Mouse (Mus musculus) heart, adult 11 months (tissue): ENCODE measurements around the gene 6820408C15Rik.
A peak's percentile ranks its signal among the peaks of the same experiment; 100 is the strongest.

Source experiments
- DNase-seq: peaks from one replicate; pipeline ENCODE4 v3.0.0; 2022

6820408C15Rik gene

GRCm38 (mm10) chr2:152415287-152415686 lies at the start of gene 6820408C15Rik:
Gene 6820408C15Rik, plus strand, starts transcription at chr2:152415587.
- no peak for DNase-seq

GRCm38 (mm10) chr2:152367917-152368316 lies 47.5 kb upstream of the 6820408C15Rik start:
- DNase-seq: no peak

GRCm38 (mm10) chr2:152368532-152369140 lies 46.8 kb upstream of the 6820408C15Rik start:
- DNase-seq: no peak

DNA sequence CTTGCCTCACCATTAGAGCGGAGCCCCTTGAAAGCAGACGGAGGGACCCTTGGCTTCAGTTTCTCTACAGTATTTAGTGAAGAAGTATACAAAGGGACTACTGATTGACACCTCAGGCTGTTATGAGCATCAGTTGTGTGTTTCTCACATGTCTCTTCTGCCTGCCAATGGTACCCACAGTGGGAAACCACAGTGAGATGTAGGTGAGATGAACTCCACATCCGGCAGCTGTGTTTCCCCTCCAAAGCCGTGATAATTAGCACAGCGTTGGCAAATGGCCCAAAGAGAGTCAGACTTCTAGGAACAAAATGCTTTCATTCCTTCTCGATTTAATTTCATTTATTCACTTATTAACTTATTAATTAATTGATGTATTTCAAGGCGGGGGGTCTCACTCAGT lies 43.3 kb upstream of the 6820408C15Rik start:
- no peak for DNase-seq

GRCm38 (mm10) chr2:152372661-152373060 lies 42.7 kb upstream of the 6820408C15Rik start:
- DNase-seq: no peak

GRCm38 (mm10) chr2:152373547-152373946 lies 41.8 kb upstream of the 6820408C15Rik start:
- no peak for DNase-seq

- DNase-seq: no peak
Measured at GRCm38 (mm10) chr2:152375652-152376344, 39.6 kb upstream of the 6820408C15Rik start.

GRCm38 (mm10) chr2:152376345-152376741 lies 39.0 kb upstream of the 6820408C15Rik start, which contains the start of gene Nrsn2:
Gene Nrsn2, minus strand, starts transcription at chr2:152376638.
- no peak for DNase-seq

GRCm38 (mm10) chr2:152384191-152384590 lies 31.2 kb upstream of the 6820408C15Rik start:
- DNase-seq: no peak

- DNase-seq: peak; percentile 95
Measured at GRCm38 (mm10) chr2:152392786-152393185, 22.6 kb upstream of the 6820408C15Rik start.

- DNase-seq: peak; percentile 91
Measured at GRCm38 (mm10) chr2:152393225-152394017, 22.0 kb upstream of the 6820408C15Rik start.

- peak; percentile 96 for DNase-seq
Measured at GRCm38 (mm10) chr2:152395271-152395920, 20.0 kb upstream of the 6820408C15Rik start.

- DNase-seq: peak; percentile 99
Measured at GRCm38 (mm10) chr2:152396110-152397003, 19.0 kb upstream of the 6820408C15Rik start.

DNA sequence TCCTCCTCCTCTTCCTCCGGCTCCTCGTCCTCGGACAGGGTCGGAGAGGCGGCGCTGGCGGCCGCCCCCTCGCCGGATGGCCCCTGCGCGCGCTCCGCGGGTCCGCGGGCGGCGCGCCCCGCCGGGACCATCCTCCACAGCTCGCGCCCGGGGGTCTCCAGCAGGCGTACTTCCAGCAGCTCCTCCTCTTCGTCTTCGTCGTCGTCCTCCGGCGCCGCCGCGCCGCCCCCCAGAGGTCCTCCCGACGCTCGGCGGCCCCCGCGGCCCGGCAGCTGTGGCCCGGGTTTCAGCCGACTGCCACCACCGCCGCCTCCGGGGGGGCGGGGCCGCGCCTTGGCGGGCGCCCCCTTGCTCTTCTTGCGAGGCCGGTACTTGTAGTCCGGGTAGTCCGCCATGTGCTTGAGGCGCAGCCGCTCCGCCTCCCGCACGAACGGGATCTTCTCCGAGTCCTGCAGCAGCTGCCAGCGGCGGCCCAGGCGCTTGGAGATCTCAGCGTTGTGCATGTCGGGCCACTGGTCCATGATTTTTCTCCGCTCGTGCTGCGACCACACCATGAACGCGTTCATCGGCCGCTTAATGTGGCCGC lies 18.3 kb upstream of the 6820408C15Rik start:
- peak; percentile 99 for DNase-seq

- DNase-seq: peak; percentile 99
Measured at GRCm38 (mm10) chr2:152397680-152398435, 17.5 kb upstream of the 6820408C15Rik start, which contains the start of gene Sox12. Gene Sox12, minus strand, starts transcription at chr2:152398063.

- peak; percentile 100 for DNase-seq
Measured at GRCm38 (mm10) chr2:152398691-152399090, 16.7 kb upstream of the 6820408C15Rik start.

DNA sequence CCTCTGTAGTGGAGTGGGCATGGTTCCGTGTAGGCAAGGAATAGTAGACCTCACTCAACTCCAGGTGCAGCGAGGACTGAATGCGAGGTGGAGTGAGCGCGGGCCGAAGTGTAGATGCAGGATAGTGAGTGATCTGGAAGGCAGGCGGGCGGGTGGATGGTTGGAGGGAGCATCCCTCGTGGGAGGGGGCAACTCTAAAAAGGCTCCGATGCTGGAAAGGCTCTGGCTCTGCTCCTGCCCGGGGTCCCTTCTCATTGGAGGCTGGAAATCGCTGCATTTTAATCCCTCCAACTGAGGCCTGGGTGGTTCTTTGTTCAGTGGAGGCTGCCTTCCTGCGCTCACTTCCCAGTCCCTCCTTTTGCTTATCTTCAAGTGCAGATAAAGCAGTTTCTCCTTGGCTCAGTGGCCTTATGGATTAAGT lies 16.3 kb upstream of the 6820408C15Rik start:
- no peak for DNase-seq

GRCm38 (mm10) chr2:152406126-152406525 lies 9.3 kb upstream of the 6820408C15Rik start:
- DNase-seq: peak; percentile 100

GRCm38 (mm10) chr2:152409781-152410180 lies 5.6 kb upstream of the 6820408C15Rik start:
- peak; percentile 90 for DNase-seq

DNA sequence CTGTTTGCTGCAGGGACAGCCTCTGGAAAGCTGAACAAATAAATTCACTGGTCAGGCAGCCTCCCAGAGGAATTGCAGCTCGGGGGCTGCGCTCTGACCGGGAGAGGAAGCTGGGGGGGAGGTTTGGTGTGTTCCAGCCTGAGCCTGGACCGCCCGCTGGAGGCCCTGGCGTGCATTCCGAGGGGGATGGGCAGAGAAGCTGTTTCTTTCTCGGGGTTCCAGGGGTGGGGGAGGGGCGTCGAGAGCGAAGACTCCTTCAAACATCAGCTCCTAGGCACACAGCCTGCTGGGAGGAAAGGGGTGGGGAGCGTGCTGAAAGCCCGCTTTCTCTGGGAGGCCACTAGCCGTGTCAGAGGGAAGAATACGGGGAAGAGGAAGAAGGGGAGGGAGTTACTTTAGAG lies 4.4 kb upstream of the 6820408C15Rik start:
- DNase-seq: peak; percentile 99

DNA sequence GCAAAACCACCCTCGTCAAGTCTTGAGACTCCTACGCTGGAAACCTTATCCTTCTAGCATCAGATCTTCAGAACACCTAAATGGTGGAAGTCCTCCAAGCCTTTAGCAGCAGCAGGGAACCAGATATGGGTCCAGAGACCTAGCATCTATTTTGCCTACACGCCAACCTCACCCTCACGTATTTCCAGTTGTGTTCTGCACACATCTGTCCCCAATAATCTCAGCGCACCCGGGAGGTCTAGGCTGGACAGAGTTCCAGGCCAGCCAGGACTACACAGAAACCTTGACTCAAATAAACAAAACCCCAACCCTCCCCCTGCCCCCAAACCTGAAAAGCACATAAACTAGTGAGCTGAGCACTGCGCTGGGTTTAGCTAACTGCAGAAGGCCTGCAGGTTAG lies 3.9 kb upstream of the 6820408C15Rik start:
- peak; percentile 93 for DNase-seq
